8 mouse cellular contexts compared by ENCODE assay signal in genomic region chr4:143021242-143021881, GRCm38 (mm10).
DNase-seq lines count a peak whose midpoint lies in the region; ATAC-seq and TF ChIP-seq lines count a peak whose summit lies in the region.

No protein-coding gene starts in this region.

- H3K9me3 ChIP-seq in kidney, embryonic 14.5 days (ENCODE audit: control insufficient read depth, low read length) = peaks cover 4% of the 10 kb centered on the region; the same call in 1 of the 2 replicates
- H3K9me3 ChIP-seq in neural tube, embryonic 14.5 days (ENCODE audit: control insufficient read depth, low read length) = no peaks in the 10 kb centered on the region

- no peaks in the 10 kb centered on the region for H3K4me1 ChIP-seq in kidney, embryonic 14.5 days (ENCODE audit: control insufficient read depth, insufficient read depth, low read length)
- no peaks in the 10 kb centered on the region for H3K4me1 ChIP-seq in liver, adult 2 months (ENCODE audit: control insufficient read depth, insufficient read depth, low read length)
- no peaks in the 10 kb centered on the region for H3K4me1 ChIP-seq in neural tube, embryonic 14.5 days (ENCODE audit: control insufficient read depth, insufficient read depth, low read length)

- no peak for TF ChIP-seq POLR2A in liver, adult 2 months (IDR thresholded peaks at IDR 0.05; ENCODE audit: extremely low read depth, insufficient read depth, low read length)

- DNase-seq in 416B (ENCODE audit: low read depth) (peak; percentile 36), adipocyte (ENCODE audit: low spot score) (peak; percentile 47)
- DNase-seq in cerebellum, postnatal 4 days (ENCODE audit: low spot score in 2 of 2) = peak; percentile 69 to 79
- DNase-seq in frontal cortex, postnatal 36 days (ENCODE audit: low spot score in 2 of 2) = peak; percentile 52 to 72
- DNase-seq in liver, adult 2 months (ENCODE audit: extremely low read depth, low read depth, low spot score) = peak; percentile 13
- peak; percentile 26 for DNase-seq in thymus, postnatal 14 days

- H3K27ac ChIP-seq in kidney, embryonic 14.5 days (ENCODE audit: low read depth, low read length) = no peak overlapping the region
- H3K27ac ChIP-seq in liver, adult 2 months (replicated peaks; ENCODE audit: insufficient read depth, low read depth, low read length) = no peak overlapping the region
- no peak overlapping the region for H3K27ac ChIP-seq in neural tube, embryonic 14.5 days (ENCODE audit: low read depth, low read length)

- H3K27me3 ChIP-seq in kidney, embryonic 14.5 days (ENCODE audit: control insufficient read depth, insufficient read depth, low read length) = no peaks in the 10 kb centered on the region; the same call in 1 of the 2 replicates
- no peaks in the 10 kb centered on the region for H3K27me3 ChIP-seq in liver, adult 2 months (ENCODE audit: control insufficient read depth, insufficient read depth, low read length)
- H3K27me3 ChIP-seq in neural tube, embryonic 14.5 days (ENCODE audit: control insufficient read depth, insufficient read depth, low read length) = no peaks in the 10 kb centered on the region

- H3K4me3 ChIP-seq in kidney, embryonic 14.5 days (ENCODE audit: low read length) = no peak overlapping the region
- no peak overlapping the region for H3K4me3 ChIP-seq in liver, adult 2 months (ENCODE audit: insufficient read depth, low read depth, low read length)
- no peak overlapping the region for H3K4me3 ChIP-seq in neural tube, embryonic 14.5 days (ENCODE audit: low read depth, low read length)

- peak; percentile 78 for TF ChIP-seq CTCF in liver, adult 2 months (IDR thresholded peaks at IDR 0.05; ENCODE audit: low read depth, low read length)

- no peak overlapping the region for H3K4me2 ChIP-seq in kidney, embryonic 14.5 days (replicated peaks; ENCODE audit: low read depth, low read length)
- no peak overlapping the region for H3K4me2 ChIP-seq in neural tube, embryonic 14.5 days (ENCODE audit: low read depth, low read length)

- no peaks in the 10 kb centered on the region for H3K36me3 ChIP-seq in kidney, embryonic 14.5 days (ENCODE audit: control insufficient read depth, insufficient read depth, low read length)
- no peaks in the 10 kb centered on the region for H3K36me3 ChIP-seq in liver, adult 2 months (ENCODE audit: control insufficient read depth, insufficient read depth, low read length)
- H3K36me3 ChIP-seq in neural tube, embryonic 14.5 days (ENCODE audit: control insufficient read depth, insufficient read depth, low read length) = no peaks in the 10 kb centered on the region

- no peak overlapping the region for H3K9ac ChIP-seq in kidney, embryonic 14.5 days (ENCODE audit: low read depth, low read length)
- H3K9ac ChIP-seq in liver, adult 2 months (ENCODE audit: low read depth, low read length) = no peak overlapping the region
- no peak overlapping the region for H3K9ac ChIP-seq in neural tube, embryonic 14.5 days (replicated peaks; ENCODE audit: low read depth, low read length)

- peak; percentile 38; the same call in 1 of the 2 replicates for ATAC-seq in kidney, embryonic 14.5 days (ENCODE audit: low FRiP score, low TSS enrichment)
- peak; percentile 75 for ATAC-seq in neural tube, embryonic 14.5 days (ENCODE audit: low read depth)

- WGBS in kidney, embryonic 14.5 days = 47% methylated on average over 10 of the region's 10 CpGs
- 49% methylated on average over 10 of the region's 10 CpGs for WGBS in liver, adult 2 months
- WGBS in neural tube, embryonic 14.5 days = 42% methylated on average over 10 of the region's 10 CpGs

- no peaks in the 10 kb centered on the region for H3K79me2 ChIP-seq in liver, adult 2 months (ENCODE audit: control insufficient read depth, insufficient read depth, low read length)

Comparison
In these comparisons a context has a peak if more than half of its experiments do, and no peak if none do; other contexts are left out.
1. DNase-seq: peak in every context shown above with its lines; median percentile 74 in cerebellum, postnatal 4 days; 62 in frontal cortex, postnatal 36 days; 47 in adipocyte; 36 in 416B; 26 in thymus, postnatal 14 days; 13 in liver, adult 2 months.